Mouse (Mus musculus): ENCODE results near the gene Polr3e.

- TF ChIP-seq EP300 (IDR thresholded peaks at IDR 0.05; ENCODE audit: insufficient read depth, low read depth, low read length), result no peak
- TF ChIP-seq CTCF (IDR thresholded peaks at IDR 0.05), result no peak
- no peak for TF ChIP-seq POLR2A (IDR thresholded peaks at IDR 0.05; ENCODE audit: insufficient read depth, low read depth, low read length)
Measured at GRCm38 (mm10) chr7:120941214-120941613, 23.7 kb downstream of the Polr3e start.
